Mouse (Mus musculus): ENCODE measurements around the gene Sh2d1b2.

The Sh2d1b2 gene

GRCm38 (mm10) chr1:170255560-170255910 is 23.0 kb downstream of the Sh2d1b2 start:
- CTCF ChIA-PET, result no interaction called here
- POLR2A ChIA-PET, result no interaction called here

GRCm38 (mm10) chr1:170270281-170270680 is 37.7 kb downstream of the Sh2d1b2 start:
- ChIA-PET CTCF (interaction anchor here in 1 of 4 experiments (0.6 kb wide), 1 partner anchor 352 kb away, joined by 3 read pairs; no protein-coding TSS in a partner anchor), POLR2A (no interaction called here)

GRCm38 (mm10) chr1:170270696-170271095 is 38.1 kb downstream of the Sh2d1b2 start:
- POLR2A ChIA-PET, result no interaction called here
- CTCF ChIA-PET, result interaction anchor here in 1 of 4 experiments (0.6 kb wide), 1 partner anchor 353 kb away, joined by 3 read pairs; no protein-coding TSS in a partner anchor

GRCm38 (mm10) chr1:170273252-170273651 is 40.7 kb downstream of the Sh2d1b2 start:
- ChIA-PET CTCF (no interaction called here), POLR2A (no interaction called here)

- ChIA-PET POLR2A (no interaction called here), CTCF (no interaction called here)
Measured at GRCm38 (mm10) chr1:170277016-170277415, 44.5 kb downstream of the Sh2d1b2 start, which contains the start of gene Sh2d1b1. Sh2d1b1 (plus strand) TSS chr1:170277320.

- ChIA-PET POLR2A (no interaction called here), CTCF (no interaction called here)
Measured at GRCm38 (mm10) chr1:170282415-170283129, 50.0 kb downstream of the Sh2d1b2 start.

GRCm38 (mm10) chr1:170292239-170292951 is 59.8 kb downstream of the Sh2d1b2 start:
- CTCF ChIA-PET, result interaction anchor here (0.6 to 1.8 kb wide), 7 partner anchors 321 to 415 kb away, joined by 3 to 15 read pairs (median 4); no protein-coding TSS in a partner anchor
- POLR2A ChIA-PET, result no interaction called here

GRCm38 (mm10) chr1:170293257-170293656 is 60.7 kb downstream of the Sh2d1b2 start:
- CTCF ChIA-PET, result interaction anchor here (0.7 to 1.8 kb wide), 6 partner anchors 320 to 337 kb away, joined by 3 to 15 read pairs (median 4); no protein-coding TSS in a partner anchor
- POLR2A ChIA-PET, result no interaction called here

- CTCF ChIA-PET, result interaction anchor here in 2 of 4 experiments (0.6 to 1.8 kb wide), 2 partner anchors 218 to 318 kb away, joined by 5 to 6 read pairs; no protein-coding TSS in a partner anchor
- POLR2A ChIA-PET, result no interaction called here
Measured at GRCm38 (mm10) chr1:170294786-170295570, 62.4 kb downstream of the Sh2d1b2 start.

- POLR2A ChIA-PET, result no interaction called here
Measured at GRCm38 (mm10) chr1:170299496-170299895, 66.9 kb downstream of the Sh2d1b2 start.

GRCm38 (mm10) chr1:170301686-170302085 is 69.1 kb downstream of the Sh2d1b2 start:
- ChIA-PET CTCF (interaction anchor here in 2 of 4 experiments (0.7 to 1.0 kb wide), 2 partner anchors 299 to 311 kb away, joined by 3 to 6 read pairs; no protein-coding TSS in a partner anchor), POLR2A (no interaction called here)

More at GRCm38 (mm10) chr1:170299496-170299895, 66.9 kb downstream of the Sh2d1b2 start:
- CTCF ChIA-PET, result no interaction called here

GRCm38 (mm10) chr1:170302456-170302855 is 69.9 kb downstream of the Sh2d1b2 start:
- CTCF ChIA-PET, result interaction anchor here in 1 of 4 experiments (0.6 to 1.0 kb wide), 3 partner anchors 40 to 311 kb away, joined by 3 to 5 read pairs (median 3); no protein-coding TSS in a partner anchor
- POLR2A ChIA-PET, result interaction anchor here in 2 of 4 experiments (0.6 to 0.7 kb wide), 2 partner anchors 248 to 376 kb away, joined by 3 to 4 read pairs; no protein-coding TSS in a partner anchor

GRCm38 (mm10) chr1:170303103-170303502 is 70.6 kb downstream of the Sh2d1b2 start:
- ChIA-PET CTCF (no interaction called here), POLR2A (interaction anchor here in 1 of 4 experiments (0.6 kb wide), 1 partner anchor 376 kb away, joined by 3 read pairs; no protein-coding TSS in a partner anchor)

Data from embryonic stem cell, embryonic (primary cell).